Mouse (Mus musculus) hindbrain, embryonic 11.5 days (tissue): ENCODE results near the gene Trim63. TPM values are rescaled to one million over a fixed set of nuclear protein-coding genes. Genes with fewer than 3 reads are reported as not detected.

ENCODE experiments used
- ATAC-seq: fragments of 200-750 bp; cut with Nextera tagmentation; 2 replicates; pipeline ENCODE4 v1.8.0; 2017; ENCODE audit warnings: mild to moderate bottlenecking, moderate TSS enrichment, moderate library complexity; ENCODE audit not compliant: low FRiP score
- DNase-seq: peaks from one replicate; pipeline ENCODE4 v3.0.0-alpha.2; 2015; ENCODE audit warnings: low spot score
- H3K27ac ChIP-seq: fragments of 300-500 bp; sonication (generic); 2 replicates; pipeline ENCODE4 v1.5.1; 2014; ENCODE audit warnings: mild to moderate bottlenecking, low read depth, low read length
- H3K27me3 ChIP-seq: fragments of 300-500 bp; sonication (generic); 2 replicates; pipeline ENCODE4 v1.6.1; 2014; ENCODE audit warnings: mild to moderate bottlenecking, low read length, moderate library complexity, mixed read lengths; ENCODE audit not compliant: control insufficient read depth, insufficient read depth
- H3K36me3 ChIP-seq: fragments of 300-500 bp; sonication (generic); 2 replicates; pipeline ENCODE4 v1.6.1; 2014; ENCODE audit warnings: mild to moderate bottlenecking, low read length, moderate library complexity, mixed read lengths; ENCODE audit not compliant: control insufficient read depth, insufficient read depth
- H3K4me1 ChIP-seq: fragments of 300-500 bp; sonication (generic); replicated peaks from 2 replicates; pipeline ENCODE4 v1.6.1; 2014; ENCODE audit warnings: low read length, mixed read lengths; ENCODE audit not compliant: control insufficient read depth, insufficient read depth
- H3K4me2 ChIP-seq: fragments of 300-500 bp; sonication (generic); replicated peaks from 2 replicates; pipeline ENCODE4 v1.6.1; 2014; ENCODE audit warnings: mild to moderate bottlenecking, low read depth, low read length
- H3K4me3 ChIP-seq: fragments of 300-500 bp; sonication (generic); 2 replicates; pipeline ENCODE4 v1.5.1; 2014; ENCODE audit warnings: low read depth, low read length
- H3K9ac ChIP-seq: fragments of 300-500 bp; sonication (generic); 2 replicates; pipeline ENCODE4 v1.6.1; 2014; ENCODE audit warnings: low read depth, low read length
- H3K9me3 ChIP-seq: fragments of 300-500 bp; sonication (generic); 2 replicates; pipeline ENCODE4 v1.6.1; 2016; ENCODE audit warnings: low read length; ENCODE audit not compliant: control insufficient read depth
- WGBS: fragments of 180-500 bp; shearing (Covaris S2); extraction: QIAGEN DNeasy Blood & Tissue Kit; methylation state at CpG from one replicate; pipeline ENCODE4 v1.1.7; 2014; 5-methylcytosine and 5-hydroxymethylcytosine counted together
- polyA plus RNA-seq: library from polyadenylated mRNA; unstranded; fragments of >200 nt; fragmentation: Nextera tagmentation; extraction: Ambion mirVana; gene quantifications from 2 replicates; pipeline ENCODE4 v1.2.1, GENCODE M21; 2014

Trim63 gene
- polyA plus RNA-seq, 1 experiment from 2014 or later: 0.12 TPM

DNA sequence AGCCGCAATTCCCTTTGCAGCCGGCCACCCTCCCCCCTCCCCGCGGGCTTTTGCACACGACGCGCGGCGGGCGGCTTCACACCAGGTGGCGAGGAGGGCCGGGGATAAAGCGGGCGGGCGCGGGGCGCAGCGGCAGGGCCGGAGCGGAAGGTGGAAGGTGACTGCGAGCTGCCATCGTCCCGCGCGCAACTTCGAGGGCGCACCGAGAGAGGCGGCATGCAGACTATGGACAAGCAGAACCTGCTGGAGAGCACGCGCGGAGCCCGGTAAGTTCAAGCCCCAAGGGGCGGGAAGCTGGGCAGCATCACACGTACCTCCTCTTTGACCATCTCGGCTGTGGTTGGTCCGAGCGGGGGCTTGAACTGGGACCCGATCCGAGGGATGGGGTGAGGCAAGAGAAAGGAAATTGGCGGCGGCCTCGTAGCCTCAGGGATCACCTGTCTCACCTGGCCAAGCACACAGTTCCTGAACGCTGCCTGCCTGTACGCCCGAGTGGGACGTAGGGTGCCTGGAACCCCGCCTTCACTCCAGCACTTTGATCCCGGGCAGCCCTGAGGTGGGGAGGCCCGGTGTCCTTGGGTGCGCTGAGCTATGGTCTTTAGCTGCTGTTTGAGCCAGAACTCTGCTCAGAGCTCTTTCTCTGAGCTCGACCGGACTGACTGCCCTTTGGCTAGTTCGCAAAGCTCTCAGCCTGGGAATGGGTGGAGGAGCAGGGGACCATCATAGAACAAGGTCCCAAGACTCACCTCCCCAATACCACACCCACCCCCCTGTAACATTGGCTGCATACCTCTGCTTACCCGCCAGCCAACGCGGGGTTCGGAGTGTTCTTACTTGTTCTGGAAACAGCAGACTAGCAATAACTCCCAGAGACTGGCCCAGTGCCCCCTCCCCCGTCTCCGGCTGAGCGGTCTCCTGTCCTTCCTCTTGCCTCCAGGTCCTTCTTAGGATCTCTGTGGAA lies 28.4 kb downstream of the Trim63 start, which contains the start of gene Slc30a2:
TSS of gene Slc30a2 (plus strand) at position 111 of the 961 bp plus-strand sequence.
- ATAC-seq (no peak), DNase-seq (peak; percentile 40)
- Histone ChIP-seq H3K27ac (no peak within 1 kb of the TSS), H3K36me3 (no peaks in the 10 kb centered on the region), H3K4me3 (peak within 1 kb of the TSS; percentile 17; the same call in 1 of the 2 replicates), H3K9me3 (no peaks in the 10 kb centered on the region), H3K27me3 (peaks cover 31% of the 10 kb centered on the region), H3K4me1 (no peaks in the 10 kb centered on the region; the same call in 1 of the 2 replicates), H3K4me2 (peak within 1 kb of the TSS; percentile 21; the same call in 1 of the 2 replicates), H3K9ac (no peak within 1 kb of the TSS)
- WGBS: 2% methylated on average over 59 of the region's 61 CpGs

DNA sequence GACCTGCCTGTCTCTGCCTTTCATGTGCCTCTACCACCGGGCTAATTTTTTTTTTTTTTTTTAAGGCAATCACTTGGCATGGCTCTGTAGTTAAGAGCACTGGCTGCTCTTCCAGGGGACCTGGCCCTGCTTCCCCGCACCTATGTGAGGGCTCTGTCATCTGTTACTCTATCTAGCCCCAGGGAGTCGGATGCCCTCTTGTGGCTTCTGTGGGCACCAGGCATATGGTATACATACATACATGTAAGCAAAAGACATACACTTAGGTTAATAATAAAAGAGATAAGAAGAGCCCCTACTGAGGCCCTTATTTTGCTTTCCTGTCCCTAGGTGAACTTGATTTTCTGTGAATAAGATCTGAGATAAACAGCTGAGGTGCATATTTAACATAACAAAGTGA lies 29.7 kb downstream of the Trim63 start:
- ATAC-seq (no peak), DNase-seq (no peak)
- no peak overlapping the region for H3K27ac ChIP-seq
- H3K27me3 ChIP-seq: peaks cover 31% of the 10 kb centered on the region
- no peak overlapping the region for H3K4me2 ChIP-seq
- no peaks in the 10 kb centered on the region for H3K36me3 ChIP-seq
- H3K9me3 ChIP-seq: no peaks in the 10 kb centered on the region
- H3K4me1 ChIP-seq: no peaks in the 10 kb centered on the region; the same call in 1 of the 2 replicates
- H3K4me3 ChIP-seq: no peak overlapping the region
- H3K9ac ChIP-seq: no peak overlapping the region
- WGBS: 47% methylated on average over 3 of the region's 3 CpGs

DNA sequence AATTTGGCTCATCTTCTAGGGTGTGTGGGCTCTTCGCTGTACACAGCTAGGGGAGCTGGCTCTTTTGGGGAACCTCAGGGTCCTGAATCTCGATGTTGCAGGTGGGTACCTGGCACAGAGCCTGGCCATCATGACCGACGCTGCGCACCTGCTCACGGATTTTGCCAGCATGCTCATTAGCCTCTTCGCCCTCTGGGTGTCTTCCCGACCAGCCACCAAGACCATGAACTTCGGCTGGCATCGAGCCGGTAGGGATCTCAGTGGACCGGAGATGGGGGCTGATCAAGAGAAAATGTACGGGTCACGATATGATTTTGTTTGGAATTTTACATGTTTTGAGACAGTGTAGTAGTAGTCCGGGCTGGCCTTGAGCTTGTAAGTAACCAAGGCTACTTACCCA lies 30.9 kb downstream of the Trim63 start:
- Histone ChIP-seq H3K27ac (no peak overlapping the region), H3K27me3 (peaks cover 31% of the 10 kb centered on the region), H3K4me3 (no peak overlapping the region), H3K4me1 (no peaks in the 10 kb centered on the region; the same call in 1 of the 2 replicates), H3K4me2 (no peak overlapping the region), H3K9me3 (no peaks in the 10 kb centered on the region), H3K36me3 (no peaks in the 10 kb centered on the region), H3K9ac (no peak overlapping the region)
- 92% methylated on average over 15 of the region's 15 CpGs for WGBS
- DNase-seq (no peak), ATAC-seq (no peak)

DNA sequence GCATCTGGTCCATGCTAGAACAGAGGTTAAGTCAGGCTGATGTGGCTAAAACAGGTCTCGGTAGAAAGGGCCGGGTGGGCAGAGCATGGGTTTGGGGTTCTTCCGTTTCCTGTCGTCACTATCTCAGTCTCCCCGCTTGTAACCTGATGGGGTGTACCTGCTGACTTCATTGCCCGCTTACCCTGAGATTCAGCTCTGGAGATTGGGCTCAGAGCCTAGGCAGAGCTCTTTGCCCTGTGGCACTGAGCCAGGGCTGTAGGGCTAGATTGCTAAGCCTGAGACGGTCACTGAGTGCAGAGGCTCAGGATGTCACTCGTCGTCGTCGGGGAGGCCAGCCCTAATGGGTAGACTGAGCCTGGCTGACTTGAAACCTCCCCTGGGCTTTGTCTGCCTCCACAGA lies 33.2 kb downstream of the Trim63 start:
- WGBS: 77% methylated on average over 11 of the region's 11 CpGs
- H3K4me3 ChIP-seq: no peak overlapping the region
- no peak for ATAC-seq

DNA sequence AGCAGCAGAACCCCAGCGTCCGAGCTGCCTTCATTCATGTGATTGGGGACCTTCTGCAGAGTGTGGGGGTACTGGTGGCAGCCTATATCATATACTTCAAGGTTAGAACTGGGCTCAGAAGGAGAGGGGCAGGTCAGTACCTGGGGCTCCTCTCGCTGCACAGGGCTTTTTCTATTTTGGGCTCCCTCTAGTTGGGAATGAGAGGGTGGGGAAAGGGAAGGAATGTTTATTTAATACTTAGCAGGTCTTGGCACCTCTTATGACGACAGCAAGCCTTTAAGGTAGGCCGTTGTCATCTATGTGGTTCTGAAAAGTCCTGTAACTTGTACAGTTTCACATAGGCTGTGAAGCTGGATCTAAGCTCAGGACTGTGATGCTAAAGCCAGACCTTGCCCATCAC lies 33.6 kb downstream of the Trim63 start:
- Histone ChIP-seq H3K4me3 (no peak overlapping the region), H3K4me1 (peaks cover 7% of the 10 kb centered on the region; the same call in 1 of the 2 replicates), H3K27me3 (peaks cover 14% of the 10 kb centered on the region), H3K9me3 (no peaks in the 10 kb centered on the region), H3K36me3 (no peaks in the 10 kb centered on the region), H3K4me2 (no peak overlapping the region), H3K9ac (no peak overlapping the region), H3K27ac (no peak overlapping the region)
- ATAC-seq (no peak), DNase-seq (no peak)
- WGBS: 88% methylated on average over 5 of the region's 5 CpGs

More for the DNA sequence above, 33.2 kb downstream of the Trim63 start:
- no peaks in the 10 kb centered on the region for H3K36me3 ChIP-seq
- no peak overlapping the region for H3K4me2 ChIP-seq
- H3K9ac ChIP-seq: no peak overlapping the region
- no peaks in the 10 kb centered on the region for H3K9me3 ChIP-seq
- peaks cover 7% of the 10 kb centered on the region; the same call in 1 of the 2 replicates for H3K4me1 ChIP-seq
- H3K27me3 ChIP-seq: peaks cover 19% of the 10 kb centered on the region
- no peak for DNase-seq
- H3K27ac ChIP-seq: no peak overlapping the region

DNA sequence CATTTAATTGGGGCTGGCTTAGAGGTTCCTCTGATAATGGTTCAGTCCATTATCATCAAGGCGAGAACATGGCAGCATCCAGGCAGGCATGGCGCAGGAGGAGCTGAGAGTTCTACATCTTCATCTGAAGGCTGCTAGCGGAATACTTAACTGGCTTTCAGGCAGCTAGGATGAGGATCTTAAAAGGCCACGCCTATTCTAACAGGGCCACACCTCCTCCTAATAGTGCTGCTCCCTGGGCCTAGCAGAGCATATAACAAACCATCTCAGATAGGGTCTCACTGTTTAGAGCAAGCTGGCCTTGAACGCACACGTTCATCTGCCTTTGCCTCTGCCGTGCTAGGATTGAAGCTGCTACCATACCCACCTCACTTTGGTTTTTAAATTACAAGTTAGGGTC lies 34.9 kb downstream of the Trim63 start:
- Histone ChIP-seq H3K9ac (no peak overlapping the region), H3K27me3 (peaks cover 4% of the 10 kb centered on the region; the same call in 1 of the 2 replicates), H3K4me3 (no peak overlapping the region), H3K4me1 (peaks cover 7% of the 10 kb centered on the region; the same call in 1 of the 2 replicates), H3K27ac (no peak overlapping the region), H3K9me3 (no peaks in the 10 kb centered on the region), H3K4me2 (no peak overlapping the region), H3K36me3 (no peaks in the 10 kb centered on the region)
- WGBS: 91% methylated on average over 7 of the region's 7 CpGs
- ATAC-seq (no peak), DNase-seq (no peak)

DNA sequence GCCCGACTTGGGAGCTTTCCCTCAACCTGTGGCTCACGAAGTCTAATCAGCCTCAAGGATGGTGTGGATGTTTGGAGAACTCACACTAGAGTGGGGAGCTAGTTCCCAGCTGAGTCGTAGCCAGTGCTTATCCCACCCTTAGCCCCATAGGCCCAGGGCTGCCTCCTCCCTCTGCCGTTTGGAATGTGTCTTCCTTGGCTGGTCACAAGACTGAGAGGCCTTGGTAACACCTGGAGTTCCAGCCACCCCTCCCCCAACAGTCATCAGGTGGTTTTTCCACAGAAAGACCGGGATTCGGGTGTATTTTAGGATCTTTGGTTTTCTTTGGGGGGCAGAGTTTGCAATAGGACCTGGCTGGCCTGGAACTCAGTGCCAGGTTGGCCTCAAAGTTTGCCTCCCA lies 35.7 kb downstream of the Trim63 start:
- WGBS: 94% methylated on average over 6 of the region's 6 CpGs
- ATAC-seq: no peak
- H3K4me3 ChIP-seq: no peak overlapping the region
- 0 out of 2 replicates have a peak, but pooled peaks cover 2% of the 10 kb centered on the region for H3K27me3 ChIP-seq
- no peak overlapping the region for H3K27ac ChIP-seq
- H3K36me3 ChIP-seq: no peaks in the 10 kb centered on the region
- H3K4me2 ChIP-seq: no peak overlapping the region
- H3K9ac ChIP-seq: no peak overlapping the region
- H3K4me1 ChIP-seq: peaks cover 7% of the 10 kb centered on the region; the same call in 1 of the 2 replicates
- H3K9me3 ChIP-seq: no peaks in the 10 kb centered on the region
- DNase-seq: no peak

DNA sequence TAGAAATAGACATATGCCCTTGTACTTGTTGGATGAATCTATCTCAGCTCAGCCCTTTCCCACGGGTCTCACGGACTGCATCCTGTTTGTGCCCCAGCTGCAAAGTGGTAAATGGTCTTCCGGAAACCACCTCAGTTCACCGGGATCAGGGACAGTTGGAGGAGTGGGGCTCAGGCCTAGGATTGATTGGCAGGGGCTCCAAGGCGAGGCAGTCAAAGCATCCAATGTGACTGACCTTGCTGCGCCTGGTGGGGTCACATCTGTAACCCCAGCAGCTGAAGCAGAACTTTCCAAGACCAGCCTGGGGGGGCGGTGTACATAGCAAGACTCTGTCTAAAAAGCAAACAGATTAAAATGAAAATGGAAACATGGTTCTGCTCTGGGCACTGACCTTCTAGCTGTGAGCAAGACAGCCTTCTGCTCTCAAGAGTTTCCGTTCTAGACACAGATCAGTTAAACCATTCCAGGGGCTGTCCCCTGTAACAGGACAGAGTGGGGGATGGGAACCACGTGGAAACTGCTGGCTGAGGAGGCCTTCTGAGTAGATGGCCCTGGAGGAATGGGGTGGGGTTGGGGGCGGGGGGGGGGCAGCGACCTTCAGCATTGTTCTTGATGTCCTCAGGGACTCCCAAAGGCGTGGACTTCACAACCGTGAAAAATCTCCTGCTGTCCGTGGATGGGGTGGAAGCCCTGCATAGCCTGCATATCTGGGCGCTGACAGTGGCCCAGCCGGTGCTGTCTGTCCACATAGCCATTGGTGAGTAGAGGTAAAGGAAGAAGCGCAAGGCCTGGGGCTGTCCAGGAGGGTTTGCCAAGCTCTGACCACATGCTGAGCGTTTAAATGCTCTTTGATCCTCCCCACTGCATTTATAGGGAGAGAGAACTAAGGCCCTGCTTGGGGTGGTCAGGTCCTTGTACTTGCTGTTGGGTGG lies 36.7 kb downstream of the Trim63 start:
- DNase-seq (peak; percentile 26), ATAC-seq (no peak)
- Histone ChIP-seq H3K4me1 (peaks cover 7% of the 10 kb centered on the region; the same call in 1 of the 2 replicates), H3K27ac (no peak overlapping the region), H3K9me3 (no peaks in the 10 kb centered on the region), H3K4me2 (no peak overlapping the region), H3K4me3 (no peak overlapping the region), H3K9ac (no peak overlapping the region), H3K27me3 (no peaks in the 10 kb centered on the region), H3K36me3 (no peaks in the 10 kb centered on the region)
- 39% methylated on average over 18 of the region's 18 CpGs for WGBS
